Mouse (Mus musculus) T-cell, adult 66 days (primary cell): Measurements from ENCODE around the gene Olfr605. TPM values are rescaled to one million over a fixed set of nuclear protein-coding genes. Genes with fewer than 3 reads are reported as not detected.

ENCODE experiments used
- total RNA-seq, 2 experiments: library from RNA; stranded (reverse); gene quantifications; 3 replicates in 1 of 2; 4 replicates in 1 of 2; pipeline ENCODE4 v1.2.4; 2023

Gene Olfr605
- total RNA-seq, result not detected

GRCm38 (mm10) chr7:103445339-103445738, at the start of gene Olfr605:
Gene Olfr605, minus strand, starts transcription at chr7:103445439.

GRCm38 (mm10) chr7:103469577-103469976, 24.3 kb upstream of the Olfr605 start, which contains the start of gene Olfr608:
Gene Olfr608, plus strand, starts transcription at chr7:103469877.

GRCm38 (mm10) chr7:103448746-103449145, 3.5 kb upstream of the Olfr605 start, which contains the start of gene Olfr606:
Gene Olfr606, plus strand, starts transcription at chr7:103449046.

GRCm38 (mm10) chr7:103414772-103415171, 30.5 kb downstream of the Olfr605 start, which contains the start of gene Usp17lc:
Gene Usp17lc, plus strand, starts transcription at chr7:103415072.

Other genes starting within 250 kb of the Olfr605 start
- not detected for gene Olfr593, start 233.6 kb downstream of the Olfr605 start, total RNA-seq
- gene Olfr594, start 228.4 kb downstream of the Olfr605 start, total RNA-seq, result not detected
- not detected for gene Usp17ld, start 192.9 kb downstream of the Olfr605 start, total RNA-seq
- not detected for gene Olfr596, start 139.8 kb downstream of the Olfr605 start, total RNA-seq
- not detected for gene Olfr597, start 129.1 kb downstream of the Olfr605 start, total RNA-seq
- gene Olfr598, start 121.9 kb downstream of the Olfr605 start, total RNA-seq, result not detected
- not detected for gene Olfr599, start 109.5 kb downstream of the Olfr605 start, total RNA-seq
- gene Olfr600, start 95.8 kb downstream of the Olfr605 start, total RNA-seq, result not detected
- gene Olfr601, start 82.8 kb downstream of the Olfr605 start, total RNA-seq, result not detected
- gene Olfr603, start 59.3 kb downstream of the Olfr605 start, total RNA-seq, result not detected
- gene Usp17lc, start 30.4 kb downstream of the Olfr605 start, total RNA-seq, result not detected
- not detected for gene Olfr606, start 3.6 kb upstream of the Olfr605 start, total RNA-seq
- gene Olfr607, start 18.7 kb upstream of the Olfr605 start, total RNA-seq, result not detected
- not detected for gene Olfr608, start 24.4 kb upstream of the Olfr605 start, total RNA-seq
- gene Olfr609, start 52.6 kb upstream of the Olfr605 start, total RNA-seq, result not detected
- gene Olfr610, start 66.7 kb upstream of the Olfr605 start, total RNA-seq, result not detected
- gene Olfr611, start 75.4 kb upstream of the Olfr605 start, total RNA-seq, result not detected
- not detected for gene Olfr612, start 97.3 kb upstream of the Olfr605 start, total RNA-seq
- gene Olfr613, start 102.6 kb upstream of the Olfr605 start, total RNA-seq, result not detected
- not detected for gene Olfr615, start 110.6 kb upstream of the Olfr605 start, total RNA-seq
- gene Olfr616, start 123.7 kb upstream of the Olfr605 start, total RNA-seq, result not detected
- not detected for gene Olfr617, start 127.6 kb upstream of the Olfr605 start, total RNA-seq
- gene Olfr618, start 144.7 kb upstream of the Olfr605 start, total RNA-seq, result not detected
- gene Olfr619, start 155.1 kb upstream of the Olfr605 start, total RNA-seq, result not detected
- not detected for gene Olfr620, start 167.1 kb upstream of the Olfr605 start, total RNA-seq
- not detected for gene Olfr622, start 197.3 kb upstream of the Olfr605 start, total RNA-seq
- not detected for gene Olfr623, start 218.3 kb upstream of the Olfr605 start, total RNA-seq
- not detected for gene Olfr624, start 225.8 kb upstream of the Olfr605 start, total RNA-seq
- gene Olfr625-ps1, start 237.3 kb upstream of the Olfr605 start, total RNA-seq, result not detected